Mouse (Mus musculus) testis, adult 2 months (tissue): ENCODE measurements around the gene Tectb.

Source experiments
- CTCF ChIP-seq: fragments of 200-500 bp; IDR thresholded peaks from 2 replicates; pipeline ENCODE4 v1.5.1; 2012; ENCODE audit warnings: low read depth, mild to moderate bottlenecking, inconsistent platforms, low read length, moderate library complexity; ENCODE audit not compliant: control insufficient read depth, insufficient read depth, insufficient replicate concordance
- POLR2A ChIP-seq: fragments of 200-500 bp; IDR thresholded peaks from 2 replicates; pipeline ENCODE4 v1.6.1; 2012; ENCODE audit warnings: low read depth, mild to moderate bottlenecking, inconsistent platforms, low read length, moderate library complexity; ENCODE audit not compliant: control insufficient read depth

GRCm38 (mm10) chr19:55164162-55164561 lies 16.4 kb upstream of the Tectb start:
- TF ChIP-seq CTCF (no peak), POLR2A (no peak)
